Mouse (Mus musculus) megakaryocyte, embryonic 14.5 days (primary cell): ENCODE data around the gene Glipr2. TPM values are rescaled to one million over a fixed set of nuclear protein-coding genes. Genes with fewer than 3 reads are reported as not detected.
A peak's percentile ranks its signal among the peaks of the same experiment; 100 is the strongest.

Experiments used
- H3K27me3 ChIP-seq: replicated peaks from 2 replicates; pipeline ENCODE3; 2012; ENCODE audit warnings: inconsistent platforms
- H3K36me3 ChIP-seq: replicated peaks from 2 replicates; pipeline ENCODE3; 2012; ENCODE audit warnings: low read length, inconsistent platforms, mixed read lengths
- H3K4me1 ChIP-seq: 2 replicates; pipeline ENCODE4 v1.6.1; 2012; ENCODE audit warnings: inconsistent platforms
- H3K4me3 ChIP-seq: replicated peaks from 2 replicates; pipeline ENCODE3; 2012; ENCODE audit warnings: moderate library complexity, mild to moderate bottlenecking, inconsistent platforms
- H3K9me3 ChIP-seq: 2 replicates; pipeline ENCODE4 v1.6.1; 2012; ENCODE audit warnings: inconsistent platforms
- FLI1 ChIP-seq: IDR thresholded peaks from 2 replicates; pipeline ENCODE4 v1.6.1; 2012; ENCODE audit warnings: low read length, inconsistent platforms, mixed read lengths
- GATA1 ChIP-seq: IDR thresholded peaks from 3 replicates; pipeline ENCODE4 v1.6.1; 2012; ENCODE audit warnings: mixed read lengths, low read length, inconsistent platforms, borderline replicate concordance
- polyA plus RNA-seq: library from polyadenylated mRNA; stranded (reverse); fragments of >175 nt; gene quantifications from 2 replicates; pipeline ENCODE4 v1.2.3, GENCODE M21; 2012; ENCODE audit warnings: low replicate concordance; ENCODE audit not compliant: insufficient read depth

Gene Glipr2
- polyA plus RNA-seq, 1 experiment, result 32.0 TPM

GRCm38 (mm10) chr4:44022323-44022722, 65.1 kb downstream of the Glipr2 start:
- TF ChIP-seq FLI1 (no peak), GATA1 (no peak)
- Histone ChIP-seq H3K36me3 (peaks cover 99% of the 10 kb centered on the region), H3K27me3 (no peaks in the 10 kb centered on the region), H3K4me3 (peak overlapping the region; percentile 64), H3K9me3 (no peaks in the 10 kb centered on the region), H3K4me1 (peaks cover 69% of the 10 kb centered on the region)

- H3K27me3 ChIP-seq, result no peaks in the 10 kb centered on the region
- no peaks in the 10 kb centered on the region for H3K9me3 ChIP-seq
- TF ChIP-seq GATA1 (no peak), FLI1 (no peak)
- H3K36me3 ChIP-seq, result peaks cover 99% of the 10 kb centered on the region
- H3K4me1 ChIP-seq, result peaks cover 68% of the 10 kb centered on the region
- H3K4me3 ChIP-seq, result peak overlapping the region; percentile 65
These were observed 65.6 kb downstream of the Glipr2 start for GRCm38 (mm10) chr4:44022766-44023165.

DNA sequence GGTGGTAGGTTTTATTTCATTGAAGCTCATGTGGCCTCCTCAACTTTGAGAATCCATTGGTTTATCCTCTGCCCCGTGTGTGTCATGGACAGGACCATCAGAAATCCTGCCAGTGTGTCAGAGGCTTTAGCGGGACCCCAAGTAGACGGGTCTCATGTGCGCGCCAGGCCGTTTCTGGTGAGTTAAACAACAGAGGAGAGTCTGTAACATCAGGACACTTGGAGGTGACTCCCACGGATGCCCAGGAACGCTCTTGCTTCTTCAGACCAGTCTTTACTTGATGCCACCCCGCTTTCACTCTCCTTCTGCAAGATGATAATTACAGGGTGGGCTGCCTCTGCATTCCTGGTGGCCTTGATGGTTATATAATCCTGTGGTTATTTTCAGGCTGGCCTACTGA, 66.5 kb downstream of the Glipr2 start:
- Histone ChIP-seq H3K4me1 (peaks cover 68% of the 10 kb centered on the region), H3K36me3 (peaks cover 99% of the 10 kb centered on the region), H3K9me3 (no peaks in the 10 kb centered on the region), H3K4me3 (no peak overlapping the region), H3K27me3 (no peaks in the 10 kb centered on the region)
- TF ChIP-seq FLI1, result no peak
- no peak for TF ChIP-seq GATA1

DNA sequence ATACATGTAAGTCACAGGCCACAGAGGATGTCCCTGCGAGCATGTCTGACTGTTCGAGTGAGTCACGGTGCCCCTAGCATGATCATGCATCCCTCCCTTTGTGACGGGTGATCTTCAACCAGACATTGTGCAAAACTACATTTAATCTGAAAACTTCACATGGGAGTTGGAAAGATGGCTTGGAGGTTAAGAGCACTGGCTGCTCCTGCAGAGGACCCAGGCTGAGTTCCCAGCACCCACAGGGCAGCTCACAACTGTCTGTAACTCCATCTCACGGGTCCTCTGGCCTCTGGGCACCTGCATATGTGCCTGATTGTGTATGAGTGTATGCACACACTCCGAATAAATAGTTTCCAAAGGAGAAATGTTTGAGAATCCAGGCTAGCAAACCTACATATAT, 67.0 kb downstream of the Glipr2 start:
- no peak for TF ChIP-seq GATA1
- TF ChIP-seq FLI1, result no peak
- Histone ChIP-seq H3K9me3 (no peaks in the 10 kb centered on the region), H3K4me1 (peaks cover 66% of the 10 kb centered on the region), H3K4me3 (no peak overlapping the region), H3K27me3 (no peaks in the 10 kb centered on the region), H3K36me3 (peaks cover 99% of the 10 kb centered on the region)

- H3K4me1 ChIP-seq, result peaks cover 66% of the 10 kb centered on the region
- TF ChIP-seq GATA1 (no peak), FLI1 (no peak)
- no peaks in the 10 kb centered on the region for H3K9me3 ChIP-seq
- no peaks in the 10 kb centered on the region for H3K27me3 ChIP-seq
- H3K36me3 ChIP-seq, result peaks cover 99% of the 10 kb centered on the region
- H3K4me3 ChIP-seq, result no peak overlapping the region
These were observed 68.4 kb downstream of the Glipr2 start for GRCm38 (mm10) chr4:44025570-44025969.

Other genes with a start within 250 kb of the Glipr2 start
- not detected in 2 replicates for gene Olfr71, start 247.1 kb upstream of the Glipr2 start, polyA plus RNA-seq
- 0.12 TPM in 1 of 2 replicates, not detected in the other for gene Hrct1, start 230.2 kb upstream of the Glipr2 start, polyA plus RNA-seq
- not detected in 2 replicates for gene Spaar, start 227.4 kb upstream of the Glipr2 start, polyA plus RNA-seq
- not detected in 2 replicates for gene Olfr159, start 186.4 kb upstream of the Glipr2 start, polyA plus RNA-seq
- not detected in 2 replicates for gene Olfr156, start 133.5 kb upstream of the Glipr2 start, polyA plus RNA-seq
- 0.13 and 0.40 TPM in 2 replicates for gene Olfr157, start 117.2 kb upstream of the Glipr2 start, polyA plus RNA-seq
- 0.08 TPM in 1 of 2 replicates, not detected in the other for gene Olfr155, start 105.8 kb upstream of the Glipr2 start, polyA plus RNA-seq
- gene Reck, start 81.9 kb upstream of the Glipr2 start, polyA plus RNA-seq, result not detected in 2 replicates
- not detected in 2 replicates for gene Ccin, start 26.1 kb downstream of the Glipr2 start, polyA plus RNA-seq
- 132 and 432 TPM in 2 replicates for gene Clta, start 47.1 kb downstream of the Glipr2 start, polyA plus RNA-seq
- 31.0 and 61.1 TPM in 2 replicates for gene Gne, start 126.8 kb downstream of the Glipr2 start, polyA plus RNA-seq